1 mouse cellular context compared by ENCODE assay signal in genomic region chr12:33167545-33167944, GRCm38 (mm10).
TF ChIP-seq lines count a peak whose summit lies in the region.

No protein-coding gene starts in this region.

TF ChIP-seq in CH12.LX, 34 proteins besides CTCF, POLR2A, EP300 and RAD21 (continued from another document):
- TF ChIP-seq IRF4 (IDR thresholded peaks at IDR 0.05; ENCODE audit: low read depth, low read length) = no peak; the same call in 1 of the 2 replicates
- TF ChIP-seq MAZ (IDR thresholded peaks at IDR 0.05; ENCODE audit: low read depth, low read length) = no peak
- peak; percentile 60; the same call in 1 of the 2 replicates for TF ChIP-seq MEF2A (IDR thresholded peaks at IDR 0.05; ENCODE audit: borderline replicate concordance, low read depth, low read length)
- no peak for TF ChIP-seq MAFK (IDR thresholded peaks at IDR 0.05; ENCODE audit: insufficient replicate concordance, low read length)
